Mouse (Mus musculus) liver, embryonic 13.5 days (tissue): Measurements from ENCODE around the gene Chic1. TPM values are rescaled to one million over a fixed set of nuclear protein-coding genes. Genes with fewer than 3 reads are reported as not detected.

ENCODE experiments used
- ATAC-seq: fragments of 200-750 bp; cut with Nextera tagmentation; 2 replicates; pipeline ENCODE4 v1.8.0; 2017; ENCODE audit warnings: low read depth, mild to moderate bottlenecking, moderate number of reproducible peaks, moderate library complexity
- DNase-seq: peaks from one replicate; pipeline ENCODE4 v3.0.0; 2022
- H3K27ac ChIP-seq: fragments of 300-500 bp; sonication (generic); 2 replicates; pipeline ENCODE4 v1.5.1; 2015; ENCODE audit warnings: moderate library complexity, mild to moderate bottlenecking, inconsistent platforms
- H3K27me3 ChIP-seq: fragments of 300-500 bp; sonication (generic); 2 replicates; pipeline ENCODE4 v1.6.1; 2015; ENCODE audit warnings: mild to moderate bottlenecking, inconsistent platforms
- H3K36me3 ChIP-seq: fragments of 300-500 bp; sonication (generic); 2 replicates; pipeline ENCODE4 v1.6.1; 2015; ENCODE audit warnings: mild to moderate bottlenecking, inconsistent platforms
- H3K4me1 ChIP-seq: fragments of 300-500 bp; sonication (generic); replicated peaks from 2 replicates; pipeline ENCODE4 v1.6.1; 2015; ENCODE audit warnings: inconsistent platforms
- H3K4me2 ChIP-seq: fragments of 300-500 bp; sonication (generic); 2 replicates; pipeline ENCODE4 v1.6.1; 2015; ENCODE audit warnings: inconsistent platforms, mild to moderate bottlenecking, moderate library complexity
- H3K4me3 ChIP-seq: fragments of 300-500 bp; sonication (generic); replicated peaks from 2 replicates; pipeline ENCODE4 v1.5.1; 2015; ENCODE audit warnings: mild to moderate bottlenecking, inconsistent platforms
- H3K9ac ChIP-seq: fragments of 300-500 bp; sonication (generic); 2 replicates; pipeline ENCODE4 v1.6.1; 2015; ENCODE audit warnings: mild to moderate bottlenecking, inconsistent platforms
- H3K9me3 ChIP-seq: fragments of 300-500 bp; sonication (generic); replicated peaks from 2 replicates; pipeline ENCODE4 v1.6.1; 2016; ENCODE audit warnings: inconsistent platforms
- WGBS: fragments of 180-500 bp; shearing (Covaris S2); methylation state at CpG from one replicate; pipeline ENCODE4 v1.1.7; 2015; ENCODE audit not compliant: insufficient replicate concordance; 5-methylcytosine and 5-hydroxymethylcytosine counted together
- polyA plus RNA-seq: library from polyadenylated mRNA; unstranded; fragments of >200 nt; fragmentation: Nextera tagmentation; extraction: Ambion mirVana; gene quantifications from 2 replicates; pipeline ENCODE4 v1.2.1, GENCODE M21; 2015

The Chic1 gene
- polyA plus RNA-seq, result 0.35 and 0.52 TPM in 2 replicates

GRCm38 (mm10) chrX:103356287-103356686 is at the start of gene Chic1:
Gene Chic1 (plus strand): TSS chrX:103356476.
- Histone ChIP-seq H3K4me1 (no peaks in the 10 kb centered on the region), H3K27me3 (peaks cover 49% of the 10 kb centered on the region), H3K36me3 (no peaks in the 10 kb centered on the region), H3K4me2 (peak within 1 kb of the TSS; percentile 57), H3K4me3 (peak within 1 kb of the TSS; percentile 52), H3K9me3 (no peaks in the 10 kb centered on the region), H3K9ac (no peak within 1 kb of the TSS), H3K27ac (no peak within 1 kb of the TSS)
- WGBS, result 9% methylated on average over 33 of the region's 34 CpGs
- DNase-seq (peak; percentile 0), ATAC-seq (no peak)

- H3K9ac ChIP-seq, result no peak overlapping the region
- no peak overlapping the region for H3K27ac ChIP-seq
- WGBS, result 58% methylated on average over 1 of the region's 1 CpGs
- no peaks in the 10 kb centered on the region for H3K36me3 ChIP-seq
- peaks cover 20% of the 10 kb centered on the region; the same call in 1 of the 2 replicates for H3K27me3 ChIP-seq
- ATAC-seq (no peak; the same call in 1 of the 2 replicates), DNase-seq (no peak)
- no peak overlapping the region for H3K4me2 ChIP-seq
- H3K9me3 ChIP-seq, result no peaks in the 10 kb centered on the region
- H3K4me1 ChIP-seq, result no peaks in the 10 kb centered on the region
- no peak overlapping the region for H3K4me3 ChIP-seq
Measured at GRCm38 (mm10) chrX:103308262-103308661, 48.0 kb upstream of the Chic1 start.

- H3K4me1 ChIP-seq, result no peaks in the 10 kb centered on the region
- no peak overlapping the region for H3K27ac ChIP-seq
- peaks cover 17% of the 10 kb centered on the region; the same call in 1 of the 2 replicates for H3K27me3 ChIP-seq
- WGBS, result 78% methylated on average over 3 of the region's 3 CpGs
- ATAC-seq (no peak), DNase-seq (no peak)
- H3K9me3 ChIP-seq, result no peaks in the 10 kb centered on the region
- H3K9ac ChIP-seq, result no peak overlapping the region
- no peak overlapping the region for H3K4me2 ChIP-seq
- H3K4me3 ChIP-seq, result no peak overlapping the region
- H3K36me3 ChIP-seq, result no peaks in the 10 kb centered on the region
Measured at GRCm38 (mm10) chrX:103311723-103312122, 44.6 kb upstream of the Chic1 start.

- no peak for DNase-seq
- no peak overlapping the region for H3K9ac ChIP-seq
- 62% methylated on average over 6 of the region's 6 CpGs for WGBS
- no peak overlapping the region for H3K27ac ChIP-seq
- no peak overlapping the region for H3K4me2 ChIP-seq
- no peak overlapping the region for H3K4me3 ChIP-seq
- no peak for ATAC-seq
- no peaks in the 10 kb centered on the region for H3K9me3 ChIP-seq
- H3K4me1 ChIP-seq, result no peaks in the 10 kb centered on the region
- no peaks in the 10 kb centered on the region for H3K36me3 ChIP-seq
- H3K27me3 ChIP-seq, result peaks cover 24% of the 10 kb centered on the region; the same call in 1 of the 2 replicates
Measured at GRCm38 (mm10) chrX:103314146-103314545, 42.1 kb upstream of the Chic1 start.

GRCm38 (mm10) chrX:103321146-103321545 is 35.1 kb upstream of the Chic1 start, which contains the start of gene Cdx4:
Gene Cdx4 (plus strand): TSS chrX:103321398.
- Histone ChIP-seq H3K4me3 (no peak within 1 kb of the TSS), H3K9ac (no peak within 1 kb of the TSS), H3K4me2 (peak within 1 kb of the TSS; percentile 21; the same call in 1 of the 2 replicates), H3K4me1 (no peaks in the 10 kb centered on the region), H3K9me3 (no peaks in the 10 kb centered on the region), H3K27ac (no peak within 1 kb of the TSS), H3K36me3 (no peaks in the 10 kb centered on the region), H3K27me3 (peaks cover 62% of the 10 kb centered on the region)
- 15% methylated on average over 13 of the region's 13 CpGs for WGBS
- DNase-seq (no peak), ATAC-seq (no peak)

- DNase-seq (no peak), ATAC-seq (no peak)
- Histone ChIP-seq H3K9ac (no peak overlapping the region), H3K27ac (no peak overlapping the region), H3K27me3 (peaks cover 53% of the 10 kb centered on the region), H3K4me2 (no peak overlapping the region), H3K4me3 (no peak overlapping the region), H3K4me1 (no peaks in the 10 kb centered on the region), H3K36me3 (no peaks in the 10 kb centered on the region), H3K9me3 (no peaks in the 10 kb centered on the region)
- 39% methylated on average over 3 of the region's 3 CpGs for WGBS
Measured at GRCm38 (mm10) chrX:103325900-103326299, 30.4 kb upstream of the Chic1 start.

GRCm38 (mm10) chrX:103329386-103329785 is 26.9 kb upstream of the Chic1 start:
- H3K36me3 ChIP-seq, result no peaks in the 10 kb centered on the region
- DNase-seq, result no peak
- no peak for ATAC-seq
- no peak overlapping the region for H3K4me3 ChIP-seq
- WGBS, result 58% methylated on average over 8 of the region's 8 CpGs
- H3K4me1 ChIP-seq, result no peaks in the 10 kb centered on the region
- peaks cover 34% of the 10 kb centered on the region for H3K27me3 ChIP-seq
- no peak overlapping the region for H3K4me2 ChIP-seq
- H3K27ac ChIP-seq, result no peak overlapping the region
- no peaks in the 10 kb centered on the region for H3K9me3 ChIP-seq
- no peak overlapping the region for H3K9ac ChIP-seq

- no peak for ATAC-seq
- 39% methylated on average over 5 of the region's 5 CpGs for WGBS
Measured at GRCm38 (mm10) chrX:103331125-103331858, 25.0 kb upstream of the Chic1 start.

GRCm38 (mm10) chrX:103341369-103342113 is 14.7 kb upstream of the Chic1 start:
- Histone ChIP-seq H3K27me3 (peaks cover 7% of the 10 kb centered on the region; the same call in 1 of the 2 replicates), H3K4me1 (no peaks in the 10 kb centered on the region), H3K27ac (no peak overlapping the region), H3K4me2 (no peak overlapping the region), H3K9ac (no peak overlapping the region), H3K9me3 (no peaks in the 10 kb centered on the region), H3K4me3 (no peak overlapping the region), H3K36me3 (no peaks in the 10 kb centered on the region)
- 65% methylated on average over 3 of the region's 3 CpGs for WGBS
- no peak for DNase-seq
- ATAC-seq, result no peak

More at GRCm38 (mm10) chrX:103331125-103331858, 25.0 kb upstream of the Chic1 start:
- Histone ChIP-seq H3K9ac (no peak overlapping the region), H3K27ac (no peak overlapping the region), H3K27me3 (peaks cover 27% of the 10 kb centered on the region), H3K9me3 (no peaks in the 10 kb centered on the region), H3K36me3 (no peaks in the 10 kb centered on the region), H3K4me3 (no peak overlapping the region), H3K4me1 (no peaks in the 10 kb centered on the region), H3K4me2 (no peak overlapping the region)
- DNase-seq, result no peak

GRCm38 (mm10) chrX:103355784-103356183 is 492 bp upstream of the Chic1 start:
- H3K4me2 ChIP-seq, result peak overlapping the region; percentile 57; the same call in 1 of the 2 replicates
- no peak overlapping the region for H3K4me3 ChIP-seq
- no peak overlapping the region for H3K9ac ChIP-seq
- no peak for ATAC-seq
- H3K27me3 ChIP-seq, result peaks cover 46% of the 10 kb centered on the region
- no peak overlapping the region for H3K27ac ChIP-seq
- DNase-seq, result no peak
- WGBS, result 47% methylated on average over 5 of the region's 5 CpGs
- no peaks in the 10 kb centered on the region for H3K9me3 ChIP-seq
- no peaks in the 10 kb centered on the region for H3K4me1 ChIP-seq
- no peaks in the 10 kb centered on the region for H3K36me3 ChIP-seq

GRCm38 (mm10) chrX:103356761-103357236 is 523 bp downstream of the Chic1 start:
- Histone ChIP-seq H3K4me2 (peak overlapping the region; percentile 57), H3K9me3 (no peaks in the 10 kb centered on the region), H3K9ac (no peak overlapping the region), H3K4me1 (no peaks in the 10 kb centered on the region), H3K36me3 (no peaks in the 10 kb centered on the region), H3K4me3 (peak overlapping the region; percentile 52), H3K27ac (no peak overlapping the region), H3K27me3 (peaks cover 52% of the 10 kb centered on the region)
- 11% methylated on average over 24 of the region's 24 CpGs for WGBS
- DNase-seq (no peak), ATAC-seq (no peak)
